Mouse (Mus musculus) layer of hippocampus, adult 9-10 months (tissue): ENCODE results near the gene Rrp1.
A peak's percentile ranks its signal among the peaks of the same experiment; 100 is the strongest.

ENCODE experiments used
- DNase-seq: peaks from one replicate; pipeline ENCODE4 v3.0.0; 2022; ENCODE audit warnings: low spot score

Gene Rrp1

DNA sequence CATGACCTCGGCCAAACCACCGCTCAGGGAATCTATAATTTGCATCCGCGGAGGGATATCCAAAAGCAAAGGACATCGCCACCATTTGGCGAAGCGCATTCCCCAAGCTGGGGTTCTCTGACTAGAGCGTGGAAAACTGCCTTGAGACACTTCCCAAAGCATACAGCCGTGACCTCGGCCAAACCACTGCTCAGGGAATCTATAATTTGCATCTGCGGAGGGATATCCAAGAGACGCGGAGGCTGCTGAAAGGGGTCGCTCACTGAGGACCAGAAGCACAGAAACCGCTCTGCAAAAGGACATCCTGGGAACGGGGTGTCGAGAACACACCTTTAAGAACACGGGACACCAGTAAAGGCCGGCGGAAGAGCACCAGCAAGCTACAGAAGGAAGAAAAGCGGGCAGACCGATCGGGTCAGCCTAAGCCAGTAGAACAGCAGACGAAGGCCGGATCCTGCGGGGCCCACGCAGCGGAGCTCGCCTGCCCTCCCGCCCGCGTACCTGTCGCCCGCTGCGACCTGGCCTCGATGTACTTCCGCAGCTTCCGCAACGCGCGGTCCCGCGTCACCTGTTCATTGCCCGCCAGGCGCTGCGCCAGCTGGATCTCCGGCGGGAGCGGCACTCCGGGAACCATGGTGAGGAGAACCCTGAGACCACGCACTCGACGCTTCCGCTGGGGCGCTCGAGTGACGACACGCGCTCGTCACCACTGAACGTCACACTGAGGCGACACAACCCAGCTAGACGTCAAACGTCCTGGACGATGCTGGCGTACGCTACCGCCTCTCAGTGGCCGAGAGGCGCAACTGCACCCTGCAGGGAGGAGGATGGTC, at the start of gene Rrp1:
Gene Rrp1, minus strand, starts transcription at position 725 of the 833 bp plus-strand sequence.
- peak; percentile 96 for DNase-seq

DNA sequence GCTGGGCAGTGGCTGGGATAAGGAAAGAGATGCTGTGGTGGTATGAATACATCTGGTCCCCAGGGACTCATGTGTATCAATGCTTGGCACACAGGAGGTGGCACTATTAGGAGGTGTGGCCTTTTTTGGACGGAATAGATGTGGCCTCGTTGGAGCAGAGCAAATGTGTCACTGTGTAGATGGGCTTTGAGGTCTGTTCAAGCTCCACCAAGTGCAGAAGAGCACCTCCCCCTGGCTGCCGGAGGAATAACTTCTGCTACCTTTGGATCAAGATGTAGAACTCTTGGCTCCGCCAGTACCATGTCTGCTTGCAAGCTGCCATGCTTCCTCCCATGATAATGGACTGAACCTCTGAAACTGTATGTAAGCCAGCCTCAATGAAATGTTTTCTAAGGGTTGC, 48.9 kb upstream of the Rrp1 start:
- no peak for DNase-seq

DNA sequence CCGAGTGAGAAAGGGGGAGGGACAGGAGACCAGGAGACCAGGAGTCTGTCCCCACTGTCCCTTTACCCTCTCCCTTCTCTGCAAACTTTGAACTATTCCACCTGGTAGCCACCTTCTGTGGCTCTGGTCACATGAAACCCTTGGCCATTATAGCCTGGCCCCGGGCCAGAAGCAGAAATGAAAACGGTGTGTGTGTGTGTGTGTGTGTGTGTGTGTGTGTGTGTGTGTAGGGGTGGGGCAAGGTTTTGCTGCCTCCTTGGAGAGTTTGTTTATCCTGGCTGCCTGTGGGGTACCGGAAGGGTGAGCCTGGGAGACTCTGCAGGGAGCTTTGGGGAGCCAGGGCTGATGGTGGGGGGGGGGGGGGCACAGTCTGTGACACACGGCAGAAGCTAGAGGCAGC, 47.6 kb upstream of the Rrp1 start:
- no peak for DNase-seq

DNA sequence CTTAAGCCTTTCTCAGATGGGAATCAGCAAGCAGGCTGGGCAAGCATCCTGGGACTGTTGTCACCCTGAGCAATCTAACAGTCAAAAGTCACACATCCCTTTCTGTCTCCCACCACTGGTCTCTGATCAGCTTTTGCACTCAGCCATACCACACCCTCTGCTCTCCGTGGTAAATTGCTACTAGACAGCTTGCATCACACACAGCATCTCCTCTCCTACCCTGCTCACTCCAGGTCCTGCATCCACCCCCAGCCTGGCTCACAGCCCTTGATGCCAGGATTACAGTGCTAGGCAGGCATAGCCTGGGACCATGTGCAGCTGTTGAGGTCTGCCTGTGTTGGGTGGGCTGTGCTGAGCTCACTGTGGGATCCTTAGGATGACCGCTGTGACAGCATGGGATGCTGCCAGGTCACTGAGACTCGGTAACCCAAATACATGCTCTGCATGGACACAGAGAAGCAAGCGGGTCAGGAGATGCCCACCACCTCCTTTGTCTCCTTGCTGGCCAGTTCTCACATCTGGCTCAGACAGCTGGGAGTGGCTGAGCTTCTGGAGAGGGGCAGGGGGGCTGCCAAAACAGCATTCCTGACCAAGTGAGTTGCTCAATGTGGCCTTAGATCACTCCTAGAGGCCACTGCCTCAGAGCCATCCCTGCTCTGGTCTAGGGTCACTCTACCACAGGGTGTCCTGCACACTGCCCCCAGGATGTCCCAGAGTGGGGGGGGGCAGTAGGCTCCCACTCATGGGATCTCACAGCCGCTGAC, 45.7 kb upstream of the Rrp1 start:
- DNase-seq = no peak

DNA sequence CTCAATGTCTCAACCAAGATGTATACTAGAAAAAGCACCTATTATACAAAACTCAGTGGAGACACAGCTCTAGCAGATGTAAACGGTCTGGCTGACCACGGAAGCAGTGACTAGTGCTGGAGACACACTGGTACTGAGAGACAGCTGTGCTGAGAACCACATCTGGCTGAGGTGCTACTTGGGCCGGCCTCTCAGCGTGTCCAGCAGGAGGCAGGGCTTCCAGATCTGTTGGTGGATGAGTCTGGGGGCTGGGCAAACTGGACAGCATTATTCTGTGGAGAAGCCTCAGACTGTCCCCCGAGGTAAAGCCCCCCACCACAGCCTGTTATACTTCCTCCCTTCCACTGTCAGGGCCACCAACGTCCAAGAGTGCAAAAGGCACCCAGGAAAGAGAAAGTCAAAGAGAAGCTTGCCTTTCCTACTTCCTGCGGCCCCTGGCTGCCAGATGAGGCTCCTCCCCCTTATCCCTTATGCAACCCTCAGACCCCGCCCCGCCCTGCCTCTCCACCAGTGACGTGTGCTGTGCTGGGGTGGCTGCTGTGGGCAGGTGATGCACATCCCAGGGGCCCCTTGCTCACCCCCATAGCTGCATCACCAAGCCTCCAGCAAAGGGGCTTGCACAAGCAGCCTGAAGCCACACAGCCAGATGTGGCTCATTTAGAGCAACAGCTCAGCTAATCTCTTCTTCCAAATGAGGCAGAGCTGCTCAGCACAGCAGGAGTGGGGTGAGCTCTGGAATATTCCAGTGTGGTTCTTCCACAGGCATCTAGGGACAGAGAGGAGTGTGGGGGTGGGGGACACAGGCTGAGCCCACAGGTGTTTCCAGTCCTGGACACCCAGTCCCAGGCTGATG, 44.9 kb upstream of the Rrp1 start:
- no peak for DNase-seq

DNA sequence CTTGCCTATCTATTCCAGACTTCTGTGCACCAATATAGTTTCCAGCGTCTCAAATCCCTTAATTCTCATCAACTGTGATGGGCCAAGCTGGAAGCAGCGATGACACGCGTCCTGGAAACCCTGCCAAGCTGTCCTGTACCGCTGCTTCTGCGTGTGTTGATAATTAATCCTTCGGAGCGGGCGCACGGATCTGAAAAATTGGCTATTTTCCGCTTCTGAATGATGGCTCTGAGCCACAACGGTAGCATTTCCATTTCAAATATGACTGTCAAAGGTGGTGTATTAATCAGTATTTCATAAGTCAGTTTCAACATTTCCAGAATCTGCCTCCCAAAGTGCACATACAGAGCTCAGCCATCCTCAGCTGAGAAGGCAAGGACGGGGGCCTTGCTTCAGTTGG, 43.9 kb upstream of the Rrp1 start:
- DNase-seq = no peak

DNA sequence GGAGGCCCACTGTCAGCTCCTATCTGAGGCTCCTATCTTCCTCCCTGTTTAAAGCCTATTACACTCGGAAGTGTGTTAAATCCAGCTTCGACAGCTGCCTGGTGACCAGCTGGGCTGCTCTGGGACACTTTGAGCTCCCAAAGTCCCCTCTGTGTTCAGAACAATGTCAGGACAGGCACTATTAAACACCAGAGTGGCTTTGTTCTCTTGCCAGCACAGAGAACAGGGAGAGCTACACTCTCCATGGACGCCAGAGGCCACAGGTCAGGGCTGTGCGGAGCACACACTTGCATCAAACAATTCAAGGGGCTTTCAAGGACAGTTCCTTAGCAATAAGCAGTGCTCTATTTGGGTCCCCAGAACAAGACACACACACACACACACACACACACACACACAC, 39.8 kb upstream of the Rrp1 start:
- DNase-seq = no peak

DNA sequence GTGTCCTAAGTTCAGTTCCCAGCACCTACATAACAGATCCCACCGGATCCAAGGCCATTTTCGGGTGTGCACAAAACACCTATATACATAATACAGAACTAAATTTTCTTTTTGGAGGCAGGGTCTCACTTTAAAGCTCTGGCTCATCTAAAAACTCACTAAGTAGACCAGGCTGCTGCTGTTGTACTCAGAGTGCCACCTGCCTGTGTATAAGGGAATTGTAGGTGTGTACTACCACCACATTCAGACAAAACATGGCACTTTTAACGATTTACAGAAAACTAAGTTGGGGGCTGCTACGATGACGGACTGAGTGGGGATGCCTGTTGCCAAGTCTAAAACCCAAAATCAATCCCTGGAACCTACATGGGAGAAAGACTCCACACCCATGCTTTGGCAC, 37.9 kb upstream of the Rrp1 start:
- no peak for DNase-seq

DNA sequence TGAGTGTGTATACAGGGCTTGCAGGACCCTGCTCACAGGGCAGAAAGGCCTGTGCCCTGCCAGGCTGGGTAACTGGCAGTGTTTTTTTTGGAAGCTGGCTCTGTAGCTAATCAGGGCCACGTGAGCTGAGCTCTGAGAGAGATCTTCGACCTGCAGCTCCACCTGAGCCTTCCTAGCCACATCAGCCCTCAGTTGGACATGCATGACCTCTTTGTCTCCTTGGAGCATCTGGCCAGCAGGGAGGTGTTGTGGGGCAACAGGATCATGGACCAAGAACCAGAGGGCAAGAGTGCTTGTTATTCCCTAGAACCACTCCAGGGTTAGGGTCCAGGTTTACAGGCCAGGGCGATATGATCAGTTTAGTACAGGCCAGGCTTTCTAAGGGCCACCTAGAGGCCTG, 34.6 kb upstream of the Rrp1 start:
- no peak for DNase-seq

DNA sequence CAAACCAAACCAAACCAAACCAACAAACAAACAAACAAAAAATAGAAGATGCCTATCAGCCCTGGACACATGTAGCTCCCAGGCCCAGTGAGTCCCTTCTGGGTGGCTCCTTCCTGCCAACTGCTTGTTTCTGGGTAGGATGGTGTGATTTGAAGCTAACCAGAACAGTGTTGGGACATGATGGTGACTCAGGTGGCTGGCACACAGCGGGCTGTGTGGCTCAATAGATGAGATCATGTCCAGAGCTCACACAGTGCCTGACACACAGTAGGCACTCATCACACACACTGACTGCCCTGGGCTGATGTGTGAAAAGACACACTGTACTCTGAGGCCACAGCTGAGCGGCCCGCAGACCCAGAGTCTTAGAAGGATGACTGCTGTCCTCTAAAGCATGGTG, 33.4 kb upstream of the Rrp1 start:
- DNase-seq = no peak

DNA sequence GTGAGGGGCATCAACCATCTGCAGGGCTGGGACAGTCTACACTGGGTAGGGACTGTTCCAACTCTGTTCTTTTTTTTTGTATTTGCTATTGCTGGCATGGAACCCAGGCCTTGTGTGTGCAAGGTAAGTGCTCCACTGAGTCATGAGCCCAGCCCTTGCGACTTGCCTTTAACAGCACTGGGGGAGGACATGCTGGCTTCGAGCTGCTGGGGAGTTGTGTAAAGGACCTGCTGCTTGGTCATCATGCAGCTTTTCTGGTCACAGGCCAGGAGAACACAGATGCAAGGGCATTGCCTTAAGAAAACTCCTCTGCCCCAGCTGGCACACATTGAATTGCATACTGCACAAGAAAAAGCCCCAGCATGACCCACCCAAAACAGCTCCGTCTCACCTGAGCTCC, 29.4 kb upstream of the Rrp1 start:
- no peak for DNase-seq

DNA sequence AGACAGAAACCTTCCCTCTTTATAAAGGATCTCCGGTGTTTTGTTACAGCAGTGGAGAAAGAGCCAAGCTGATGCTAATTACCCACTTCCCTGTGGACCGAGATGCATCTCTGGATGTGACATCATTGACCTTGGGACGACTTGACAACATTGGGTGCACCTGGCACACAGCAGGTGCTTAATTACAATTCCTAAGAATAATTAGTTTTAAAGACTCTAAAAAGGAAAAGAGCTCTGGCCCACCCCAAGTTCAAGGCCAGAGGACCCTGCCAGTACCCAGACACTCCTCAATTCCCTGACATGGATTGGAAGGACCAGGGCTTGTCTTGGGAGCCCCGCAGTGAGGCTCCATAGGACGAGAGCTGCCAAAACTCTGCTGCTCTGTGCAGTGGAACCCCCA, 28.8 kb upstream of the Rrp1 start:
- DNase-seq = no peak

DNA sequence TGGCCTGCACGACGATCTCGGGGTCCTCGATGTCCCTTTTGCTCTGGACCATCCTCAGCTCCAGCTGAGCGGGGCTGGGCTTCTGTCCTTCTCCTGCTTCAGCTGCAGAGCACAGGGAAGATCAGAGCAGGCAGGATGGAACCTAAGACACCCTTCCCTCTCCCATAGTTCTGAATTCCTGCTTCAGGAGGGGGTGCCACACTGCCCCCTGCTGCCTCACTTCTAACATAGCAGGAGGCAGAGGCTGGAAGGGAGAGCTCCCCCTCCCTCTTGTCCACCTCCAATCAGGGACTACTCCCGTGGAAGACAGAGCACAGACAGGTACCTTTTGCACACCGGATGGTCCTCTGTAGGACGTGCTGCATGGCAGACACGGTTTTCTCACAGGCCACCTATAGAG, 28.0 kb upstream of the Rrp1 start:
- no peak for DNase-seq

DNA sequence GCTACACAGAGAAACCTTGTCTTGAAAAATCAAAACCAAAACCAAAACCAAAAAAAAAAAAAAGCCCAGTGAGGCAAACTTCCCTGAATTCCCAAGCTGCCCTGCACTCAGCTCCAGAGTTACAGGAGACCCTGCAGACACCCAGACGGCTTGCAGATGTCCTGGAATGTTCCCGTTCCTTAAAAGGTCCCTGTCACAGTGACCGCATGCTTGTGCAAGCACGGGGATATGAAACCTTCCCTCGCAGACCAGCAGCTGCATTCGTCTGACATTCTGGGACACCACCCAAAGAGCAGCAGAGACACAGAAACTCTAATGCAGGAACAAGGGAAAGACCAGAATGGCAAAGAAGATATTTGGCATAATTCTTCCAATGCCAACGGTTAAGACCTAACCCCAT, 27.1 kb upstream of the Rrp1 start:
- DNase-seq = no peak

DNA sequence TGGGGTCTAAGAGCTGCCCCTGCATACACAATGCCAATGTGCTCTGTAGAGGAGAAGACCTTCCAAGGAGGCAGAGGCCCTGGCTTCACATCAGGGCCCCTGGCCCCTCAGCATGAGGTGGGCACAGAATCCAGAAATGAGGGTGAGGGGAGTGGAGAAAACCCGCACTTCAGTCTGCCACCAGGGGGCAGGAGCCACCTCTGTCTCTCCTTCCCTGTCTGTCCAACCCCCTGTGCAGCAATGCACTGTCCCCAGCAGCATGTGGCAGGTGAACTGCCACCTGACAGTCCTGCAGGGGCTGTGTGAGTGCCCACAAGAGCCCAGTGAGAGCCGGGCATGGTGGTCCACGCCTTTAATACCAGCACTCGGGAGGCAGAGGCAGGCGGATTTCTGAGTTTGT, 26.7 kb upstream of the Rrp1 start:
- DNase-seq = no peak

DNA sequence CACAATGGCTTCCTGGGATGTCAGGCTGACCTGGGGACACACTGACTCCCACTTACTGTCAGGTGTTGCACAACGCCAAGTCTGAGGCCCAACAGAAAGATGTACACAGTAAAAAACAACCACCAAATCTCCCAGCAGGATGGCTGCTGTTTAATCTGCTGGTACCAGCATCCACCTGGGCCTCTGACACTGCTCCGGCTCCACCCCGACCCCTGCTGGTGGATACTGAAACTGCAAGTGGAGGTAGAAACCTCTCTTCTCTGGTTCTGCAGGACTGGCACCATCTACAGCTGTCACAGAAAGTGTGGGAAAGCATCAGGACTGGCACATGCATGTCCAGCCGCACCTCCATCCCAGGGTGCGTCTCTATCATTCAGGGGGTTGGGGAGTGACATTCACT, 25.3 kb upstream of the Rrp1 start:
- DNase-seq = no peak

DNA sequence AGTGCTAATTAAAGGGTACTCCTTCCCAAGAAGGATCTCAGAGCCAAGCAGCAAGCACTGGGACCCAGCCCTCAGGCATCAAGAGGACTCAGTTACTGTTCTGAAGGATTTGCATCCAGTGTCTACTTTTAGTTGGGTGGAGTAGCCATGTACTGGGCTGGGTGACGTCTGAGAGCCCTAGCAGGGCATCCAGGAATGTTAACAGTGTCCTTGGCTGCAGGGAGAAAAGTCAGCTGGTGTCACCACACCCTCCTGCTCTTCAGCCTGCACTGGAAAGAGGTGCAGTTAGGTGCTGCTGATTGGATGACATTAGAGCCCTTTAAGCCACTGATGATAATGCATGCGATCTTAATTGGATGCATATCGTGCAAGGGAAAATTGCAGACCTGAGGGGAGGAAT, 20.0 kb upstream of the Rrp1 start:
- no peak for DNase-seq

DNA sequence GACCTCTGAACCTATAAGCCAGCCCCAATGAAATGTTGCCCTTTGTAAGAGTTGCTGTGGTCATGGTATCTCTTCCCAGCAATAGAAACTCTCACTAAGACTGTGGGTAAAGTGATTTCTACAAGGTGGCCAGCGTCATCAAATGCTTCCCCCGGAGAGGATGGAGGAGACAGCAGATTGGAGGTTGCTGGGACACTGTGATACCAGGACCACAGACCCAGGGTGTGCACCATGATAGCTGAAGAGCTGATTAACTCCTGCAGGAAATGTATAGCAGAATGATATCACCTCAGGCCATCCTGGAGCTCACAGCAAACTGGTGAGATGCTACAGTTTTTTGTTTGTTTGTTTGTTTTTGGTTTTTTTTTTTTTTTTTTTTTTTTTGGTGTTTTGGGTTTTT, 16.9 kb upstream of the Rrp1 start:
- DNase-seq = no peak

DNA sequence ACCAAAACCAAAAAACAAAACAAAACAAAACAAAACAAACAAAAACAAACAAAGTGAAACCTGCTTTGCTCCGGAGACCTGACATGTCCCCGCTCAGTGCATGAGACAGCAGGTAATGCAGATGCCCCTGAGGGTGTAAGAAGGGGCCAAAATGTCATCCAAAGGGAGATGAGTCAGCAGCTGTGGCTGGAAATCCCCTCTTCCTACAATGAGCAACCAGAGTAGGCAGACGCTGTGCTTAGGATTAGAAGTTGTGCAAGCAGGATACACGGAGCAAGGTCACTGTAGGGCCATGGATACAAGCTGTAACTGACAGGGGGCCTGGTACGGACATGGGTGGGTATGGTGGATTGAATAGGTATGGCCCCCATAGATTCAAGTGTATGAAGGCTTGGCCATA, 16.3 kb upstream of the Rrp1 start:
- DNase-seq = no peak

DNA sequence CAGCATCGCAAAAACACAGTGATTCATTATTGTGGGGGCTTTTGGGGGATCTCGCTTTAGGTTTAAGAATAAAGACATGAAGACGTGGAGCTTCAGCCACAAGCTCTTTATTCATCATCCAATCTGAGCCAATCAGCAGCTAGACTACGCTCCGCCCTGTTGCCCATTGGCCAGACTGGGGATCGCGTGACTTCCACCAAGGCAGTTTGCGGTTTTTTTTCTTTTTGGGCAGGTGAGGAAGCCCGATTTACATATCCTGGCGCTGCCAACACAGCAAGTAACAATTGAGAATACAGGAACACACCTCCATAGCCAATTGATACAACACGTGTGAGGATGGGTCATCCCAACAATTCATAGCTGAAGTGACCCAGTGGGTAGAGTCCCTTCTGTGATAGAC, 15.2 kb upstream of the Rrp1 start:
- no peak for DNase-seq

DNA sequence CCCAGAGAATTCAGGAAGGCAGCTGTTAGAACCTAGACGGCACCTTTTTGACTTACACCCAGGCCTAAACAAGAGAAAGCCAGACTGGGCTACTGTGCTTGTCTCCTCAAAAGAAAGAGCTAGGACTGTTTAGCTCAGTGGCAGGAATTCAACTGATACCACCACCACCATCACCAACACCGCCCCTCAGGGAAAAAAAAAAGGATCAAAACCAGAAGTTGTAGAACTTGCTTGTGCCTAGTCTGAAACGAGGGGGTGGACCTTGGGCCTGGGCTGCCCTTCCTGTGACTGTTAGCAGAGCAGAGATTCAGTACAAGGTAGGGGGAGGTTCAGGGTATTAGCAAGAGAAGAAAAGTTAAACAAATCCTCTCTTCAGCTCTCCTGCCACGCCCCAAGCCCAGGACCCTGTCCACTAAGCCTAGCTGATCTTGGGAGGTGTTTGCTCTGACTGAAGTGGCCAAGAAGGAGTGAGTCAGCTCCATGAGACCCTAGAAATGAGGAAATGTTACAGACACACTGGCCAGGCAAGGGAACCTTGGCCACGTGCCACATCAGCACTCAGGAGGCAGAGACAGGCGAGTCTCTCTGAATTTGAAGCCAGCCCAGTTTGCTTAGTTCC, 13.4 kb upstream of the Rrp1 start:
- no peak for DNase-seq
